Mouse (Mus musculus): ENCODE results near the gene Ckm.

DNA sequence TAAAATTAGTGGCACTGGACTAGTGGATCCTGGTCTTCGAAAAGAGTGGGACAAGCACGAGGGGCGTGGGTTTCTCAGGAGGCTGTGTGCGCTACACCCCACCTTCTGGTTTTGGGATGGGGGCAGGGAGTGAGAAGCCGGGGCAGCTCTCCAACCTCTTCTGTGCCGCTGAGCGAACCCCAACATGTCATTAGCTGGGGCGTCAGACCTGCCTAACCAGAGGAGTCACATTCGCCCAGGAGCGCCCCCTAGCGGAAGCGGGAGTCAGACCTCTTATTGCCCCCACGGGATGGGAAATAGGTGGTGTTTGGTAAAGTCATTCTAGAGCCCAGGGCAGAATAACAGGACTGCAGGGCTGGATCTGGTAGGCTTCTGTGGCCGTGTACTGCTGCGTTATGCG is 42.9 kb upstream of the Ckm start:
- TF ChIP-seq GATA1 (IDR thresholded peaks at IDR 0.05; ENCODE audit: borderline replicate concordance, low read length) = no peak
- no peak for TF ChIP-seq FLI1 (IDR thresholded peaks at IDR 0.05; ENCODE audit: low read length)

Measured in megakaryocyte, embryonic 14.5 days (primary cell).